Mouse (Mus musculus): Measurements from ENCODE around the gene Prickle1.

Gene Prickle1

GRCm38 (mm10) chr15:93512437-93512836 lies 83.3 kb downstream of the Prickle1 start:
- no peak for DNase-seq (ENCODE audit: low read depth in 1 of 2, low spot score in 2 of 2)

GRCm38 (mm10) chr15:93510690-93511336 lies 84.9 kb downstream of the Prickle1 start:
- DNase-seq (ENCODE audit: low read depth in 1 of 2, low spot score in 2 of 2): no peak

- DNase-seq (ENCODE audit: low read depth in 1 of 2, low spot score in 2 of 2): no peak
Measured at GRCm38 (mm10) chr15:93504808-93505207, 90.9 kb downstream of the Prickle1 start.

- DNase-seq (ENCODE audit: low read depth in 1 of 2, low spot score in 2 of 2): no peak
Measured at GRCm38 (mm10) chr15:93503201-93503745, 92.4 kb downstream of the Prickle1 start.

- no peak for DNase-seq (ENCODE audit: low read depth in 1 of 2, low spot score in 2 of 2)
Measured at GRCm38 (mm10) chr15:93502703-93503102, 93.0 kb downstream of the Prickle1 start.

- DNase-seq (ENCODE audit: low read depth in 1 of 2, low spot score in 2 of 2): no peak
Measured at GRCm38 (mm10) chr15:93499866-93500265, 95.8 kb downstream of the Prickle1 start.

- no peak for DNase-seq (ENCODE audit: low read depth in 1 of 2, low spot score in 2 of 2)
Measured at GRCm38 (mm10) chr15:93494700-93495099, 101.0 kb downstream of the Prickle1 start.

- DNase-seq (ENCODE audit: low read depth in 1 of 2, low spot score in 2 of 2): no peak
Measured at GRCm38 (mm10) chr15:93489597-93489996, 106.1 kb downstream of the Prickle1 start.

GRCm38 (mm10) chr15:93486066-93486465 lies 109.6 kb downstream of the Prickle1 start:
- no peak for DNase-seq (ENCODE audit: low read depth in 1 of 2, low spot score in 2 of 2)

- DNase-seq (ENCODE audit: low read depth in 1 of 2, low spot score in 2 of 2): no peak
Measured at GRCm38 (mm10) chr15:93485252-93485651, 110.4 kb downstream of the Prickle1 start.

- DNase-seq (ENCODE audit: low read depth in 1 of 2, low spot score in 2 of 2): no peak
Measured at GRCm38 (mm10) chr15:93484261-93484710, 111.4 kb downstream of the Prickle1 start.

GRCm38 (mm10) chr15:93481112-93481511 lies 114.6 kb downstream of the Prickle1 start:
- no peak for DNase-seq (ENCODE audit: low read depth in 1 of 2, low spot score in 2 of 2)

GRCm38 (mm10) chr15:93479445-93479844 lies 116.2 kb downstream of the Prickle1 start:
- no peak for DNase-seq (ENCODE audit: low read depth in 1 of 2, low spot score in 2 of 2)

- DNase-seq (ENCODE audit: low read depth in 1 of 2, low spot score in 2 of 2): no peak
Measured at GRCm38 (mm10) chr15:93478676-93479075, 117.0 kb downstream of the Prickle1 start.

GRCm38 (mm10) chr15:93477729-93478128 lies 118.0 kb downstream of the Prickle1 start:
- DNase-seq (ENCODE audit: low read depth in 1 of 2, low spot score in 2 of 2): no peak

GRCm38 (mm10) chr15:93475688-93476087 lies 120.0 kb downstream of the Prickle1 start:
- DNase-seq (ENCODE audit: low read depth in 1 of 2, low spot score in 2 of 2): no peak

- no peak for DNase-seq (ENCODE audit: low read depth in 1 of 2, low spot score in 2 of 2)
Measured at GRCm38 (mm10) chr15:93474277-93474676, 121.4 kb downstream of the Prickle1 start.

GRCm38 (mm10) chr15:93472089-93472488 lies 123.6 kb downstream of the Prickle1 start:
- DNase-seq (ENCODE audit: low read depth in 1 of 2, low spot score in 2 of 2): no peak

GRCm38 (mm10) chr15:93471651-93472050 lies 124.0 kb downstream of the Prickle1 start:
- no peak for DNase-seq (ENCODE audit: low read depth in 1 of 2, low spot score in 2 of 2)

- no peak for DNase-seq (ENCODE audit: low read depth in 1 of 2, low spot score in 2 of 2)
Measured at GRCm38 (mm10) chr15:93461066-93461465, 134.6 kb downstream of the Prickle1 start.

GRCm38 (mm10) chr15:93459422-93459821 lies 136.3 kb downstream of the Prickle1 start:
- DNase-seq (ENCODE audit: low read depth in 1 of 2, low spot score in 2 of 2): no peak

GRCm38 (mm10) chr15:93456005-93456404 lies 139.7 kb downstream of the Prickle1 start:
- DNase-seq (ENCODE audit: low read depth in 1 of 2, low spot score in 2 of 2): no peak

- no peak for DNase-seq (ENCODE audit: low read depth in 1 of 2, low spot score in 2 of 2)
Measured at GRCm38 (mm10) chr15:93453296-93453695, 142.4 kb downstream of the Prickle1 start.
